Mouse (Mus musculus) kidney, adult 11 months (tissue): Measurements from ENCODE around the gene F830045P16Rik.

Experiments
- DNase-seq: peaks from one replicate; pipeline ENCODE4 v3.0.0; 2022

F830045P16Rik gene

GRCm38 (mm10) chr2:129536377-129536776, at the start of gene F830045P16Rik:
TSS of gene F830045P16Rik (minus strand) at chr2:129536602.
- no peak for DNase-seq

- DNase-seq = no peak
These were observed 49.6 kb upstream of the F830045P16Rik start for GRCm38 (mm10) chr2:129585904-129586514.

- DNase-seq = no peak
These were observed 48.5 kb upstream of the F830045P16Rik start for GRCm38 (mm10) chr2:129584905-129585304.

DNA sequence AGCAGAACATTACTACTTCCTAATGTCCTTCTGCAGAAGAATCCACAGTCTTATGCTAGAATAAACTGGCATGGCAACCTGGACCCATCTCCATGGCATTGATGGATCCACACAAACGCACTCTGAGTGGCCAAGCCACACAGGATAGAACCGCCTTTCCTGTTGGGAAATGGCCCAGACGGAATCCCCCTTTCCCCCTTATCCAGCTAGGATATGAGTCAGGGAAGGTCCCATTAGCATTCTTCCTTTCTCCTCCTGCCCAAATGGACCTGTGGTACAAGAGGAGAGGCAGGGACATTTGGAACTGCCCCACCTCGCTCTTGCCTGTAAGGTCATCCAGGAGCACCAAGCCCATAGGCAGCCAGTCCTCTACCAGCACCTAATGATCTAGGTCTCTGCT, 45.9 kb upstream of the F830045P16Rik start:
- DNase-seq = peak; percentile 40

DNA sequence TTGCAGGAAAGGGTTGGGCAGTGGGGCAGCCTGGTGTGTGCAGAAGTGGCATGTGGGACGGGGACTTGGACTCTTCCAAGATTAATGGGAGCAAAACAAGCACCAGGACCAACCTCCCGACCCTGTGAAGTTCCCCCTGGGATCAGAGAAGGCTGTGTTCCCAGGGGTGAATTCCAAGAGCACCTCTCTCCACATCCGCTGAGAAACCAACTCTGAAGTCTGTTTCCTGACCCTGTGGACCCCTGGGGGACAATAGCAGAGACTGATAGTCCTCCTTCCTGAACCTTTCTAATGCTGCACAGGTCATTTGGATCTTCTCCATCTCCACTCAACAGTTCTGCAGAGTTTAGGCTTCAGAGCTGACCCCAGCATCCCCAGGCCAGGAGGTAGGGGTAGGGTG, 45.4 kb upstream of the F830045P16Rik start:
- DNase-seq = peak; percentile 50

DNA sequence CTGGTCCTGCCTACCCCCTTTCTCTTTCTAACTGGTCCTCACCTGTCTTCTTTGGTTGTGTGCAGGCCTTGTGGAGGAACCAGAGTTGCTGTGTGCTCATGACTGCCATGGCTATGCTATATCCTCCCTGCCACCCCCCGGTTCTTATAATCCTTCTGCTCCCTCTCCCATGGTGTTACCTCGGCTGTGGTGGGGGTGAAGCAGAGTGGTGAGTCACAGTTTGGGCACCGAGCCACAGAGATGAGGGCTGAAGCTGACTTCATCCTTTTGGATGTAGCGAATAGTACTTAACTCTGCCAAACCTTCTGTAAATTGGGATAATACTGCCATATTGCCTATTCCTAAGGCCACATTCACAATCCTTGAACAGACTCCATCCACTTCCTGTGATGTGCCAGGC, 44.3 kb upstream of the F830045P16Rik start:
- no peak for DNase-seq

DNA sequence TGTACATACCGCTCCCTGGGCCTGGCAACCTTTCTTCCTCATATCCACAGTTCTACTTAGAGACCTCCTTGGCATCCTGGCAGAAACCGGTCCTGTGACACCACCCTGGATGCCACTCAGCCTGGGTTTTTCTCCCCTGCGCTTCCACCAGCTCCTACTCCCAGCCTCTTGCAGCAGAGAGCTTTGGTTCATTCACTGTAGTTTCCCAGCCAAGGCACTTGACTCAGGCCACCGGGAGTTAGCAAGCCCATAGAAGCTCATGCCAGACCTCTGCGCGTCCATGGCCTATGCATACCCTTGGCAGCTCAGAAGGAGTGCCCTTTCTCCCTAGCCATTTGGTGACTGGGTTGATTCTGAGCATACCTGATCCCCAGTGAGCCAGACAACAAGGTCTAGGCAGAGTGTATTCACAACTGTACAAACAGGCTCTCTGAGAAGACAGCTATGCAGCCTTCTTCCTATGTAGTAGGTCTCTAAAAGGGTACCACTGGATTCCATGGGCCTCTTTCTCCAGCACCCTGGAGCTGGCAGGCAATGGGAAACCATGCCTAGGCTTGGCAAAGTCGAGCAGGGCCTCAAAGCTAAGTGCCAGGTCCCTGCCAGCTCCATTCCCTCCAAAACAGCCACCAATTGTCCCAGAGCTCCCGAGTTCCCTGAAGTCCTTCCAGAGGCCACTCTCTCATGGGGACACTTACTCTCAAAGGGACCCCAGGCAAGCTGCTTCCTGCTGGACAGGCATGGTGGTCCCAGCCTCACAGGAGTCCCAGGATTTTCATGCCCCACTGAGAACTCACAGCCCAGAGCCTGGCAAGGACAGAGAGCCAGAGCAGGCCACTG, 40.4 kb upstream of the F830045P16Rik start:
- DNase-seq = no peak

- DNase-seq = no peak
These were observed 38.7 kb upstream of the F830045P16Rik start for GRCm38 (mm10) chr2:129575113-129575512.

DNA sequence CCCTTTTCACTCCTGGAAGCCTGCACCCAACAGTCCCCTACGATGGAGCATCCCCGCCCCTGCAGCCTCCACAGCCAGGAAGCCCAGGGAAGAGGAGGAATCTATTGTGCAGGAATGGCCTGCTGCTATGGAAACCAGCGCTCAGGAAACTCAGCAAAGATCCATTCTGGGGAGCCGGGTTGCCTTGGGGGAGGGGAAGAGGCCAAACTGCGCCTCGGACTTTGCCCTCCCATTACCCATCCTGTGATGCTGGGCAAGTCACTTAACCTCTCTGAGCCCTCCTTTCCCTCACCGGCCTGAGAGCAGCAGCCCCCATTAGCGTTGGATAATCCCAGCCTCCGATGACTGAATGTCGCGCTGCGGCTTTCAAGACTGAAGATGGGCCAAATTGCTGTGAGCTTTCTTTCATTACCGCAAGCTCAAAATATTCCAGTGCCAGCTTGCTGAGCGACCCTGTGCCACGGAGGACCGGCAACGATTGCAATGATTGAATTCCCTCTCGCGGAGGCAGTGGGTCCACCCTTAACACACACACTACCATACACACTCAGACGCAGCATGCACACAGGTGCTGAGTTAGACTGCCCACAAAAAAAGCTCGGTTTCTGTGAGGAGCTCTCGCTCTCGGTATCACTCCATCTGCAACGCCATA, 38.1 kb upstream of the F830045P16Rik start:
- no peak for DNase-seq

- DNase-seq = no peak
These were observed 37.4 kb upstream of the F830045P16Rik start for GRCm38 (mm10) chr2:129573701-129574273.

- DNase-seq = no peak
These were observed 33.2 kb upstream of the F830045P16Rik start for GRCm38 (mm10) chr2:129569556-129569955.

- no peak for DNase-seq
These were observed 32.7 kb upstream of the F830045P16Rik start for GRCm38 (mm10) chr2:129569120-129569519.

DNA sequence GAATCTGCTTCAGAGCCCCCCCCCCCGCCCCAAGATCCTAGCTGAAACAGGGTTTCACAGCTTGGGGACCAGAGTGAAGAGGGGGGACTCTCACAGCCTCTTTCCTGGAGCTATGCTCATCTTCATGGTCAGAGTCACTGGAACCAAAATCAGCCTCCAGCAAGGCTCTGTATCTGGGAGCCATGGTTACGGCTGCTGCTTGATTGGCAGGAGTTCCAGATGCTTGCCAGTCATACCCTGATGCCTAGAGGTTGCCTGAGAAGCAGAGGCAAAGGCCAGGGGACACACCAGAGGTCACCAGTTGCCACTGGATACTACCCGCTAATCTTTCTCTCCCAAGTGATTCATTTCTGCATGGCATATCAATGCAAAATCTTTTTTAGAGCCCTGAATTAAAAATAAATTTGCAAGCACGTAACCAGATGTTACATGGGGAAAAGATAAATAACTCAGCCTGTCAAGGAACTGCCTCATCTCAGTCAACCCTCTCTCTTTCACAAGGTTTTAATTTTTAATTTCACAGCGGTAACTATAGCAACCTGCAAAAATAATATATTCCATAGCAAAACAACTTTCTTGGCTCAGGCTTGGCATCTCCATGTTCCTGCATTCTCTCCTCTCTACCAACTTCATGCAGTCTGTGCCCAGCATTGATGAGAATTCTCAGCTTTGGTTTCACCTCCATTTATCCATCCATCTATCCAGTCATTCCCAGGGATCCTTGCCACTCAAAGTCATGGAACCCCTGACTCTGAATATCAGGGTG, 27.7 kb upstream of the F830045P16Rik start:
- no peak for DNase-seq

DNA sequence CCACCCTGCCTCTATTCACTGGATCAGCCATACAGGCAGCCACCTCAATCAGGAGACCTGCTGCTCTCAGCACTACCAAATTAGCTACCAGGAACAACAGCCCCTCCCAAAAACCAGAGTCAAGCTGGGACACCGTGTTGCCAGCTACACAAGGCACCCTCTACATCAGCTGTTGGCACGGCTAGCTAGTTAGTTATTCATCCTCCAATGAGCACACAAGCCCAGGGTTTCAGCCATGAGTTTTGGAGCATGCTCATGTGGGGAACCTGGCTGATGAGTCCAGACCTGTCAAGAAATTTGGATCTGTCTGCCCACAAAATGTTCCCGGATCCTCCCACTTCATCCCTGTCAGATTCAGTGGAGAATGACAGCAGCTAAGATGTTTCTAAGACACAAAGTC, 25.4 kb upstream of the F830045P16Rik start:
- DNase-seq = no peak

DNA sequence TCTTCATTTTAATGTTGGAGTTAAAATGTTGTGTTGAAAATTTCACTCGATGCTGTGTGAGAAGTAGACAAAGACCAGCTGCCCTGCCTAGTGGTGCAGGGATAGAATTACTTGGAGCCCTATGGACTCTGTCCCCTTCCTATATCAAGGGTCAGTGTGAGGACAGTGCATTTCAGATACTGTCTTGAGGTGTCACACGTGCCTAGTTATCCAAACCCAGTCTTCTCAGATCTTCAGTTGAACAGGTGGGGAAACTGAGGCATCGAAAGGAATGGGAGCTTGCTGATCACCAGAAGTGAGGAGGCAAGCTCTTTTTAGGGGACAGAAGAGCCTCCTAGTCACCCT, 22.4 kb upstream of the F830045P16Rik start:
- no peak for DNase-seq

DNA sequence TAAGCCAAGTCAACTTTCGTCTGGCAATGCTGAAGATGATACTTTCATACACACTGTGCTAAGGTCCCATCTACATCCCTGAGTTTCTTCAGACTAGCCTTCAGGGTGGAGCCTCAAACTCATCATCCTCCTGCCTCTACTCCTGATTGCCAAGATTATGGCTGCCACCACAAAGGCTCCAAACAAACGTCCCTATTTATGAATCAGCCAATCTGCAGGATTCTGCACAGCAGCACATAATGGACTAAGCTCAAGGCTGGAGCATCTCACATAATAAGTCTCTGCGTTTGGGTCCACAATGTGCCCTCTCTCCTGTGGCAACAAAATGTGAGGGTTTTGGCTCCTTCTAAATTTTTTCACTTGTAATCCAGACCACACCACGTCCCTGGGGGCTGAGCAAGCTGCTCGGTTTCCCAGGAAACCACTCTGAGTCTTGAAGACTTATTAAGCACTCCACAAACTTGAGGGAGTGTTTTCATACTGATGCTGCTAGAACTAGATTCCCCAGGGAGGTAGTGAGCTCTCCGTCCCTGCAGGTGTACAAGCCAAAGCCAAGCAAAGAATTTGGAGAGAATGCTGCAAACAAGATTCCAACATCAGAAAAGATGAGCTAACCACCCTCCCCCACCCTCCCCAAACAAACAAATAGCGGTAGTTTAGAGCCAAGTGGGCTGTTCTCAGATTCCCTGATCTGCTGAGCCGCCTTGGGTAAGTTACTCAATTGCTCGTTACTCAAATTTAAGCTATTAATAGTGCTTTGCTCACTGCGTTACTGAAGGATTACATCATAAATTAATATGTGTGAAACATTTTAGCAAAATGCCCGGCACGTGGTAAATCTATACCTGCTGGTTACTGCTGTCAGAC, 21.8 kb upstream of the F830045P16Rik start:
- no peak for DNase-seq

GRCm38 (mm10) chr2:129556081-129556480, 19.7 kb upstream of the F830045P16Rik start:
- no peak for DNase-seq

- DNase-seq = no peak
These were observed 14.4 kb upstream of the F830045P16Rik start for GRCm38 (mm10) chr2:129550781-129551180.

GRCm38 (mm10) chr2:129549537-129550135, 13.2 kb upstream of the F830045P16Rik start:
- DNase-seq = no peak

GRCm38 (mm10) chr2:129546772-129547171, 10.4 kb upstream of the F830045P16Rik start:
- no peak for DNase-seq

GRCm38 (mm10) chr2:129545596-129545995, 9.2 kb upstream of the F830045P16Rik start:
- no peak for DNase-seq
